In the genomic region with DNA sequence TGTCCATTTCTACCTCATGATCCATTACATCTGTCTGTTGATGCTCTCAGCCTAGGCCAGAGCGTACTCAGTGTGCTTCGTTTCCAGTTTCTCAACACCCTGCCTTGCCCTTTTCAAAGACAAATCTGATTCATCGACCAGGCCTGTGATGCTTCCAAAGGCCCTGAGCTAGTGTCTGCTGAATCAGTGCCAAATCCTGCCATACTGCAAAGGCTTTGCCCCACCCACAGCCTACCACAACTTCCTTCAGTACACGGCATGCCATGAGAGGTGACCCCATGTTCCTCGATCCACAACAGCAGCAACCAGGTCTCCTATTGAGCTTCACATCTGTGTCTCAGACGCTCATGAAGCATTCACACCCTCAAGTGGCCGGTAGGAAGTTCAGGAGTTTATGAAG, we compare ENCODE assay signal across 25 mouse cellular contexts.
DNase-seq lines count a peak whose midpoint lies in the region; ATAC-seq and TF ChIP-seq lines count a peak whose summit lies in the region.
"Had no signal": no experiment of that assay in that cellular context is flagged by ENCODE, and none has a peak within 500 bp of the region (broad histone marks: within the 10 kb centered on the region; RNA-seq: fewer than 3 reads in every experiment).

No protein-coding gene starts in this region.

- no peak overlapping the region for H3K4me3 ChIP-seq in cerebellum, adult 2 months (replicated peaks; ENCODE audit: insufficient read depth, low read depth, low read length)
- H3K4me3 ChIP-seq in heart, embryonic 14.5 days (ENCODE audit: control insufficient read depth in 1 of 2, insufficient read depth in 1 of 2, low read depth in 1 of 2, low read length in 2 of 2): no peak overlapping the region
- H3K4me3 ChIP-seq in kidney, adult 2 months (ENCODE audit: insufficient read depth, low read depth, low read length): no peak overlapping the region
- H3K4me3 ChIP-seq: embryonic facial prominence, embryonic 15.5 days; forebrain, embryonic 15.5 days; intestine, embryonic 15.5 days; limb, embryonic 13.5 days; liver, embryonic 12.5 days; neural tube, embryonic 15.5 days had no signal

- TF ChIP-seq POLR2A in cerebellum, adult 2 months (IDR thresholded peaks at IDR 0.05; ENCODE audit: borderline replicate concordance, insufficient read depth, low read length): no peak
- no peak for TF ChIP-seq POLR2A in kidney, adult 2 months (IDR thresholded peaks at IDR 0.05; ENCODE audit: low read depth, low read length)

- no peak for ATAC-seq in heart, embryonic 14.5 days (ENCODE audit: insufficient number of reproducible peaks, insufficient read depth, low FRiP score, low read depth)
- ATAC-seq: forebrain, embryonic 15.5 days; hindbrain, embryonic 16.5 days; intestine, embryonic 15.5 days; liver, embryonic 12.5 days had no signal

- 0 out of 2 replicates have a peak overlapping the region, but pooled peaks have one; percentile 11 for H3K4me2 ChIP-seq in heart, embryonic 14.5 days (ENCODE audit: low read length)
- H3K4me2 ChIP-seq: embryonic facial prominence, embryonic 15.5 days; forebrain, embryonic 15.5 days; intestine, embryonic 15.5 days; limb, embryonic 13.5 days; liver, embryonic 12.5 days; midbrain, embryonic 11.5 days; neural tube, embryonic 15.5 days had no signal

- H3K36me3 ChIP-seq in heart, embryonic 14.5 days (ENCODE audit: control insufficient read depth, insufficient read depth, low read length): no peaks in the 10 kb centered on the region
- no peaks in the 10 kb centered on the region for H3K36me3 ChIP-seq in kidney, adult 2 months (ENCODE audit: control insufficient read depth, insufficient read depth, low read length)
- H3K36me3 ChIP-seq: embryonic facial prominence, embryonic 15.5 days; forebrain, embryonic 15.5 days; intestine, embryonic 15.5 days; limb, embryonic 13.5 days; liver, embryonic 12.5 days; neural tube, embryonic 15.5 days had no signal

- peak in 1 of 2 experiments; percentile 36 for DNase-seq in cerebellum, adult 2 months
- no peak for DNase-seq in cerebellum, adult 9-11 months
- DNase-seq in heart, postnatal 4 days: no peak
- peak; percentile 3 for DNase-seq in 3T3-L1 (ENCODE audit: low read depth, low spot score)
- DNase-seq in adrenal gland, postnatal 25 days: peak; percentile 30
- DNase-seq in kidney, adult 2 months: no peak
- DNase-seq in right cerebral cortex, adult 2 months (ENCODE audit: low spot score in 2 of 2): no peak
- DNase-seq: cerebellum, adult 18-20 months; cerebellum, postnatal 36 days; kidney, adult 9 months; kidney, postnatal 14 days; lung, adult 18-20 months; lung, postnatal 10 days; right cerebral cortex, adult 18-20 months; thymus, adult 18-20 months; thymus, postnatal 36 days had no signal

- H3K4me1 ChIP-seq in cerebellum, adult 2 months (ENCODE audit: control insufficient read depth, insufficient read depth, low read length): peaks cover 20% of the 10 kb centered on the region
- H3K4me1 ChIP-seq in heart, embryonic 14.5 days (ENCODE audit: control insufficient read depth in 2 of 2, insufficient read depth in 2 of 2, low read length in 2 of 2): peaks cover 32 to 74% of the 10 kb centered on the region in 2 experiments
- H3K4me1 ChIP-seq in kidney, adult 2 months (ENCODE audit: control insufficient read depth, insufficient read depth, low read length): no peaks in the 10 kb centered on the region; the same call in 1 of the 2 replicates
- H3K4me1 ChIP-seq: embryonic facial prominence, embryonic 15.5 days; forebrain, embryonic 15.5 days; intestine, embryonic 15.5 days; limb, embryonic 13.5 days; neural tube, embryonic 15.5 days had no signal

- no peaks in the 10 kb centered on the region for H3K9me3 ChIP-seq in heart, embryonic 14.5 days (ENCODE audit: control insufficient read depth, low read length)
- H3K9me3 ChIP-seq: embryonic facial prominence, embryonic 15.5 days; forebrain, embryonic 15.5 days; intestine, embryonic 15.5 days; limb, embryonic 13.5 days; liver, embryonic 12.5 days; neural tube, embryonic 15.5 days had no signal

- no peak for TF ChIP-seq CTCF in cerebellum, adult 2 months (IDR thresholded peaks at IDR 0.05; ENCODE audit: borderline replicate concordance, insufficient read depth, low read depth, low read length)
- no peak for TF ChIP-seq CTCF in kidney, adult 2 months (conservative IDR thresholded peaks at IDR 0.05; ENCODE audit: insufficient read depth, insufficient read length, low read depth, low read length)

- WGBS in cerebellum, adult 2 months: 69% methylated on average over 7 of the region's 7 CpGs
- 43% methylated on average over 7 of the region's 7 CpGs for WGBS in heart, embryonic 14.5 days
- 87% methylated on average over 7 of the region's 7 CpGs for WGBS in kidney, adult 2 months

- peak overlapping the region; percentile 77 for H3K27ac ChIP-seq in cerebellum, adult 2 months (ENCODE audit: insufficient read depth, low read length)
- H3K27ac ChIP-seq in heart, embryonic 14.5 days (replicated peaks in 1 of 2; ENCODE audit: control insufficient read depth in 1 of 2, insufficient read depth in 1 of 2, low read depth in 2 of 2, low read length in 2 of 2): peak overlapping the region; percentile 35 to 61; a peak in 3 of 4 replicates
- H3K27ac ChIP-seq in kidney, adult 2 months (ENCODE audit: insufficient read depth, low read depth, low read length): no peak overlapping the region
- H3K27ac ChIP-seq: embryonic facial prominence, embryonic 15.5 days; forebrain, embryonic 15.5 days; intestine, embryonic 15.5 days; limb, embryonic 13.5 days; liver, embryonic 12.5 days; neural tube, embryonic 15.5 days had no signal

- H3K9ac ChIP-seq in heart, embryonic 14.5 days (ENCODE audit: low read length): no peak overlapping the region
- H3K9ac ChIP-seq: embryonic facial prominence, embryonic 15.5 days; forebrain, embryonic 15.5 days; intestine, embryonic 15.5 days; limb, embryonic 13.5 days; liver, embryonic 12.5 days; neural tube, embryonic 15.5 days had no signal

- H3K27me3 ChIP-seq in cerebellum, adult 2 months (ENCODE audit: control insufficient read depth, insufficient read depth, low read length): no peaks in the 10 kb centered on the region
- H3K27me3 ChIP-seq in heart, embryonic 14.5 days (ENCODE audit: control insufficient read depth, insufficient read depth, low read length): no peaks in the 10 kb centered on the region
- no peaks in the 10 kb centered on the region for H3K27me3 ChIP-seq in kidney, adult 2 months (replicated peaks; ENCODE audit: control insufficient read depth, insufficient read depth, low read length)
- H3K27me3 ChIP-seq: embryonic facial prominence, embryonic 15.5 days; forebrain, embryonic 15.5 days; intestine, embryonic 15.5 days; limb, embryonic 13.5 days; liver, embryonic 12.5 days; neural tube, embryonic 15.5 days had no signal

Comparison
In these comparisons a context has a peak if more than half of its experiments do, and no peak if none do; other contexts are left out.
1. DNase-seq: peak in 3T3-L1 (single experiment) and adrenal gland, postnatal 25 days (single experiment); none in cerebellum, adult 9-11 months (single experiment), heart, postnatal 4 days (single experiment), kidney, adult 2 months (single experiment) and right cerebral cortex, adult 2 months (0 of 2).